Mouse (Mus musculus) ES-Bruce4 (cell line): ENCODE data around the gene Eea1.

Experiments
- EP300 ChIP-seq: IDR thresholded peaks from 2 replicates; pipeline ENCODE4 v1.6.1; 2011; ENCODE audit warnings: low read depth, low read length; ENCODE audit not compliant: insufficient read depth
- POLR2A ChIP-seq: IDR thresholded peaks from one replicate; pipeline ENCODE4 v1.8.1; 2011; ENCODE audit warnings: low read length; ENCODE audit not compliant: insufficient read depth

- TF ChIP-seq POLR2A: no peak
- TF ChIP-seq EP300: no peak
Measured at GRCm38 (mm10) chr10:95970744-95971212, 30.3 kb downstream of the Eea1 start.
